Mouse (Mus musculus): ENCODE results near the gene Abca16.

- TF ChIP-seq CTCF (conservative IDR thresholded peaks at IDR 0.05; ENCODE audit: low read length), result peak; percentile 35
- no peak for TF ChIP-seq NANOG (IDR thresholded peaks at IDR 0.05; ENCODE audit: borderline replicate concordance, low read length)
Observed at GRCm38 (mm10) chr7:120361159-120361558, 48.3 kb upstream of the Abca16 start.
